Mouse (Mus musculus) E14TG2a.4 (cell line): ENCODE results near the gene Tbc1d17.

Experiments
- CTCF ChIP-seq: conservative IDR thresholded peaks from 2 replicates; pipeline ENCODE4 v1.5.1; 2014; ENCODE audit warnings: low read length
- NANOG ChIP-seq: IDR thresholded peaks from 2 replicates; pipeline ENCODE4 v1.6.1; 2014; ENCODE audit warnings: borderline replicate concordance, low read length, mixed read lengths
- POU5F1 ChIP-seq: IDR thresholded peaks from 2 replicates; pipeline ENCODE4 v1.6.1; 2014; ENCODE audit warnings: low read length, borderline replicate concordance

DNA sequence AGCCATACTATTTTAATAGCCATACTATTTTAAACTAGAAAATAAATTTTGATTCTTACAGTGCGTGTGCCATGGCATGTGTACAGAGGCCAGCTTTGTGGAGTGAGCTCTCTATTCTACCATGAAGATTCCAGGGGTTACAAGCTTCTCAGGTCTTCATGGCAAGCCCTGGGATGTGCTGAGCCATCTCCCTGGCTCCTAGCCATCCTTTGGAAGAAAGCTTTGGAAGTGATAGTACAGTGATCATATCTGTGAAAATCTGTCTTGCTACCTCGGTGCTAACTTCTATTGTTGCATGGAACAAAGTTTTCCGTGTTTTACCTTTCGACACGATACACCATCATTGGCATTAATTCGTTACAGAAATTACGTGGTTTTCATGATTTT lies 46.3 kb upstream of the Tbc1d17 start:
- no peak for TF ChIP-seq CTCF
- no peak for TF ChIP-seq NANOG
- TF ChIP-seq POU5F1 = no peak
